Mouse (Mus musculus) spleen, postnatal 10 days (tissue): Measurements from ENCODE around the gene Agr2.

Source experiments
- DNase-seq, 2 experiments: peaks; one replicate each; pipeline ENCODE4 v3.0.0; 2021 to 2022; ENCODE audit warnings: low spot score in 2 of 2

Agr2 gene

GRCm38 (mm10) chr12:36026126-36026525, 33.4 kb downstream of the Agr2 start:
- no peak for DNase-seq

- DNase-seq: no peak
These were observed 34.5 kb downstream of the Agr2 start for GRCm38 (mm10) chr12:36027171-36027570.

- DNase-seq: no peak
These were observed 36.4 kb downstream of the Agr2 start for GRCm38 (mm10) chr12:36028968-36029645.

- DNase-seq: no peak
These were observed 37.0 kb downstream of the Agr2 start for GRCm38 (mm10) chr12:36029687-36030086.

GRCm38 (mm10) chr12:36030660-36031363, 38.1 kb downstream of the Agr2 start:
- no peak for DNase-seq

- no peak for DNase-seq
These were observed 39.7 kb downstream of the Agr2 start for GRCm38 (mm10) chr12:36032419-36032818.

- no peak for DNase-seq
These were observed 42.8 kb downstream of the Agr2 start for GRCm38 (mm10) chr12:36035501-36035900.

- no peak for DNase-seq
These were observed 43.4 kb downstream of the Agr2 start for GRCm38 (mm10) chr12:36036121-36036520.

- DNase-seq: no peak
These were observed 44.1 kb downstream of the Agr2 start for GRCm38 (mm10) chr12:36036776-36037175.

- peak; percentile 32 to 50 for DNase-seq
These were observed 46.9 kb downstream of the Agr2 start for GRCm38 (mm10) chr12:36039541-36040084.

- DNase-seq: no peak
These were observed 48.0 kb downstream of the Agr2 start for GRCm38 (mm10) chr12:36040571-36041280.

GRCm38 (mm10) chr12:36041281-36041589, 48.5 kb downstream of the Agr2 start:
- peak in 1 of 2 experiments; percentile 41 for DNase-seq

- DNase-seq: peak; percentile 69 to 79
These were observed 49.1 kb downstream of the Agr2 start for GRCm38 (mm10) chr12:36041703-36042347.

GRCm38 (mm10) chr12:36042348-36042778, 49.7 kb downstream of the Agr2 start, which contains the start of gene Tspan13:
Gene Tspan13, minus strand, starts transcription at chr12:36042500.
- peak in 1 of 2 experiments; percentile 91 for DNase-seq

GRCm38 (mm10) chr12:36044691-36045090, 52.0 kb downstream of the Agr2 start:
- no peak for DNase-seq

GRCm38 (mm10) chr12:36046196-36046595, 53.5 kb downstream of the Agr2 start:
- no peak for DNase-seq

- DNase-seq: no peak
These were observed 54.9 kb downstream of the Agr2 start for GRCm38 (mm10) chr12:36047593-36047992.

- no peak for DNase-seq
These were observed 57.6 kb downstream of the Agr2 start for GRCm38 (mm10) chr12:36050276-36050675.
